Mouse (Mus musculus) hematopoietic stem cell, adult 5-6 weeks (primary cell): Measurements from ENCODE around the gene Cpa2. TPM values are rescaled to one million over a fixed set of nuclear protein-coding genes. Genes with fewer than 3 reads are reported as not detected.
A peak's percentile ranks its signal among the peaks of the same experiment; 100 is the strongest.

Source experiments
- ATAC-seq, 2 experiments: fragments of 125-278 bp in 1 of 2; replicated peaks in 1 of 2; 2 replicates each; pipeline ENCODE4 v1.8.0; 2016 to 2017; ENCODE audit warnings: inconsistent platforms in 2 of 2, mild to moderate bottlenecking in 2 of 2, moderate number of reproducible peaks in 2 of 2, low read depth in 1 of 2, moderate TSS enrichment in 1 of 2; ENCODE audit not compliant: low FRiP score in 2 of 2, poor library complexity in 2 of 2, severe bottlenecking in 2 of 2, insufficient read depth in 1 of 2, low TSS enrichment in 1 of 2
- total RNA-seq: library from RNA; stranded (forward); fragments of 172-1452, 232-1000 nt; gene quantifications from 2 replicates; pipeline ENCODE4 v1.2.3, GENCODE M21; 2017

The Cpa2 gene
- total RNA-seq, 1 experiment from 2014 or later = 0.20 TPM

- ATAC-seq = no peak
Observed at GRCm38 (mm10) chr6:30545689-30546088, 4.3 kb downstream of the Cpa2 start.

DNA sequence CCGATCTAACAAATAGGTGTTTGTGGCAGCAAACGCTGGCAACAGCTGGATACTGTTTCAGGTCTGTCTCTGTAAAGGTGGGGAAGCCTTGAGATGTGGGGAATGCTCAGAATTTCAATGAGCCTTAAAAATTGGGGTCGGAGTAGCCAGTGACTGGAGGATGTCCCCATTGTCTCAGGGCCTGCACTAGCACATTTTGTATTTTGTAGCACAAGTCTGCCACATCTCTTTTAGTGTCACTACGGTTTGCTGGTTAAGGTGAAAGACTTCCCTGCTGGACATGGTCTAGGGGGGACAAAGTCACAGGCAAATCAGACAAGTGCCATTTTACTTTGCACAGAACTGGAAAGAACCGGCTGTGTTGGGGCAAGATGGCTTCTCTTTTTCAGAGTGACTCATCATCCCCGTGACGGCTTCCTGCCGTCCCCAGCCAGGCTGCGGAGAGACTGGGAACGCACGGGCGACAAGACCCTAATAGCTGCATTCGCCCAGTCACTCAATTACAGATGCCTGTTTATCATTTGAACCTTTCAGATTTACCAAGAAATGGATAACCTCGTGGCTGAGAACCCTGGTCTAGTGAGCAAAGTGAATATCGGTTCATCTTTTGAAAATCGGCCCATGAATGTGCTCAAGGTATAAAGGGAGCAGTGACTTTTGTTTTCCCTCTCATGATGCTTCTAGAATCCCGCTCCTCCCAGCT, 5.3 kb downstream of the Cpa2 start:
- peak; percentile 78 to 83 for ATAC-seq

GRCm38 (mm10) chr6:30547274-30547645, 5.9 kb downstream of the Cpa2 start:
- ATAC-seq = no peak

DNA sequence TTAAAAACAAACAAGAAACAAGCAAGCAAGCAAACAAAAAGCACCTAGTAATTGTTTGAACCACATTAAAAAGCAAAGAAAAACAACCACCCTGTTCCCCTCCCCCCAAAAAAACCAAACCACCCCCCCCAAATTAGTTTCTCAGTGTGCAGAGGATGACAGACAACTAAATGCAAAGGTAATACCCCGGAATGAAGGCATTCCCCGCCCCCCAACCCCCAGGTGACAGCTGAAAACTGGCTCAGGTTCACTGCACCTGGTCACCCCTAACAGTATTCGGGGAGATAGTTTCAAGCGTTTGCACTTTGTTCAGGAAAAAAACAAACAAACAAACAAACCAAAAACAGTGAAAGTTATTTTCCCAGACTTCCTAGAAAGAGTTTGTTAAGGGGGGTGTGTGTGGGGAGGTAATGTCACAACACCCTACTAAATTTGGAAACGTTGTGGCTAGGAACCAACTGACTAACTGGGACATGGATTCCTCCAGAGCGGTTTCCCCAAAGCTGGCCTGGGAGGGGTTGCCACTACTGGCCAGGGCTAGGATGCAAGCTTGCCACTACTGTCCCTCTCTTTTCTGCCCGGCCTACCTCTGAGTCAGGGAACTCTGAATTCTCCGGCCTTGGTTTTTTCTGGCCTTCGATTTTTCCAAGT, 6.4 kb downstream of the Cpa2 start:
- no peak for ATAC-seq

DNA sequence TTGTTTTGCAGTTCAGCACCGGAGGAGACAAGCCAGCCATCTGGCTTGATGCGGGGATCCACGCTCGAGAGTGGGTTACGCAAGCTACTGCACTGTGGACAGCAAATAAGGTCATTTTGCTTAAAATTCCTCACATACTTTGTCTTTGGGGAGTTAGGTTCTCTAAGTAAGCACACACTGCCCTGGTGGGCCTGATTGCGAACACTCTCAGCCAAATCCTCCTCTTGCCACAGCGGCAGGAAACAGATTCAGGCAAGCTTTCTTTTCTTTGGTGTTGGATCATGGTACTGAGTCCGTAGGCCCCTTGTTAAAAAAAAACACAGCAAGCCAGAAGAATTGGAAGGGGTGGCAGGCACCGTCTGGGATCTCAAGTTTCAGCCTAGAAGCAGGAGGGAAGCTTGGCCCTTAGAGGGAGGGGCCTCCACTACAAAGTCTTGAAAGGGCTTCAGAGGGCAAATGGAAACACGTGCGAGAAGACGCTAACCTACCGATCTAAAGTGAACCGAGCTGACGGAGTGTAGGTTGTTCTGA, 7.9 kb downstream of the Cpa2 start:
- ATAC-seq = no peak

DNA sequence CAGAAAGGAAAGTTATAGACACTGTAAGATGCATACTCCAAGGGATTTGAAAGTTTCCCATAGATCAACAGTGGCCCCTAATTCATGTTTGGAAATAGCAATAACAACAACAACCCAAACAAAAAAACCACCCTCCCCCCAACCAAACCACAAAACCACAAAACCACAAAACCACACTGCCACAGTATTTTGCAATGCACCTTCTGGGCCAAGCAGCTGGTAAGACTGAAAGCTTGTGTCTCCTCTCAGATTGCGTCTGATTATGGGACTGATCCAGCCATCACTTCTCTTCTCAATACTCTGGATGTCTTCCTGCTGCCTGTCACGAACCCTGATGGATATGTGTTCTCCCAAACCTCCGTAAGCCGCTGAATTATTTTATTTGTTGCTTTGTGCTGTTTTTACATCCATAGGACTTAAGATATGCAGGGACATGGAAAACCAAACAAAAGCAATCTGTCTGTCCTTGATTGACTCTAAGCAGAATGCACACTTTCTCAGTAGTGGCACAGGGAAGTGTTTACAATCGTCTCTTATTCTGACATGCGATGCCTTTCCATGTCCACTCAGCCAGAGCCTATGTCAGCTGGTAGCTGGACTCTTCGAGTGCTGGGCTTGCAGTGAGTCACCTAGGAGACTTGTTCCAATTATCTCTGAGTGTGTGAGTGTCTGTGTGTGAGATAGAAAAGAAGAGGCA, 9.3 kb downstream of the Cpa2 start:
- ATAC-seq = no peak

DNA sequence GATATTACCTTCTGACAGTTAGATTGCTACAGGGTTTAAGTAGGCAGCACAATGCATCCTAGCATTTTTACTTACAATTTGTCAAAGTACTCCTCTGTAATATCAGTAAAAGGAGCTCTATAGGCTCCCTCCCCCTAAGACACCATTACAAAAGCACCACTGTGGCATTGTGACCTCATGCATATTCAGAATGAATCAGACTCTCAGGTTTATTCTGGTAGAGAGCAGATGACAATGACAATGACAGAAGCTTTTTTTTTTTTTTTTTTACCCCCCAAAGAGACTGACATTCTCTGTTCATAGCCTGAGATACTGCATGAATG, 9.8 kb downstream of the Cpa2 start:
- no peak for ATAC-seq

GRCm38 (mm10) chr6:30551644-30552580, 10.5 kb downstream of the Cpa2 start:
- no peak for ATAC-seq

GRCm38 (mm10) chr6:30552628-30553027, 11.2 kb downstream of the Cpa2 start:
- ATAC-seq = no peak

GRCm38 (mm10) chr6:30553381-30554010, 12.1 kb downstream of the Cpa2 start:
- no peak for ATAC-seq

DNA sequence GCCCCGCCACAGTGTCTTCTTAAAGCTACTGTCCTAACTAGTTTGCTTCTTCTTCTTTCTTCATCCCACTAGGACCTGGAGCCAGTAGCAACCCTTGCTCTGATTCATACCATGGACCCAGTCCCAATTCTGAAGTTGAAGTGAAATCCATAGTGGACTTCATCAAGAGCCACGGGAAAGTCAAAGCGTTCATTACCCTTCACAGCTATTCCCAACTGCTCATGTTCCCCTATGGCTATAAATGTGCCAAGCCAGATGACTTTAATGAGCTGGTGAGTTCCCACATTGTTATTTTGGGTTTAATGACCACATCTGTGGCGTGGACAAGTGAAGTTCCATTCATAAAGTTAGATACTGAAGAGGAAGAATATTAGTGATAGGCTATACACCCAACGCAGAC, 12.7 kb downstream of the Cpa2 start:
- ATAC-seq = no peak

DNA sequence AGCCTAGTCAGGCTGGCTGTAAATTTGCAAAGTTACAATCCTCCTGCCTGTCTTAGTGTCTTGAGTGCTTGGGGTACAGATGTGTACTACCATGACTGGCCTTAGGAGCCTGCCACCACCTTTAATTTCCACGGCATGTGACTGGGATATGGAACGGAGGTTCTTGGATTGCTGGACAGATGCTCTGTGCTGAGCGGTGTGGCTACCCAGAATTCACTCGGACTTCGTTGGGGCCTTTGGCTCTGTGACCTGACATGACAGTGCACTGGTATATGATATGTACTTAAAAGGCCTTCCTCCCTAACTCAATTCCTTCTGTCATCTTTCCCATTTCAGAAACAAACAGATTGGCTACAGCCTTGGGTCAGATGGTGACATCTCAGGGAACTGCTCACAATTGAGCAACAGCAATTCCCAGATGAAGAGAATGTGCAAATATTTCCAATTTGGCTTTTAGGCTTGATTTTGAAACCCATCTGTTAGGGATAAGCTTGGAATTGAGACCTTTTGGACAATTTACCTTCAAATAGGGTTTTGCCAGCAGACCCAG, 13.3 kb downstream of the Cpa2 start:
- no peak for ATAC-seq

GRCm38 (mm10) chr6:30556080-30556479, 14.7 kb downstream of the Cpa2 start:
- ATAC-seq = no peak

GRCm38 (mm10) chr6:30559726-30560125, 18.3 kb downstream of the Cpa2 start:
- no peak for ATAC-seq

DNA sequence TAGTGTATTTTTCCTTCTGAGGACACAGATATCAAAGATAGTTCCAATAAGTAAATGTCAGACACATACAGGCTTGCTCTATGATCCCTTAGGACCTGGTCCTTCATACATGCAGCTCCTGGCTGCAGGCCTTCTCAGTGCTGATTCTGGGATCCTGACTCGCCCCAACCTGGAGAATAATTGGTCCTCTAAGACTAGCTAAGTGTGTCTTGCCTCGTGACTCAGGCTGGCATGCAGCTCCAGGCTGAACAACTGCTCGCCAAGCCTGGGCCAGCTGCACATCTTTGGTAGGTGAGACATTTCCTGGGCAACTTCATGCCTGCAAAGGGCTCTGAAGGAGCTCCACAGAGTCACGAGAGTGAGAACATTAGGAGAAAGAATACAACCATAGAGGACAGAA, 20.8 kb downstream of the Cpa2 start:
- no peak for ATAC-seq

DNA sequence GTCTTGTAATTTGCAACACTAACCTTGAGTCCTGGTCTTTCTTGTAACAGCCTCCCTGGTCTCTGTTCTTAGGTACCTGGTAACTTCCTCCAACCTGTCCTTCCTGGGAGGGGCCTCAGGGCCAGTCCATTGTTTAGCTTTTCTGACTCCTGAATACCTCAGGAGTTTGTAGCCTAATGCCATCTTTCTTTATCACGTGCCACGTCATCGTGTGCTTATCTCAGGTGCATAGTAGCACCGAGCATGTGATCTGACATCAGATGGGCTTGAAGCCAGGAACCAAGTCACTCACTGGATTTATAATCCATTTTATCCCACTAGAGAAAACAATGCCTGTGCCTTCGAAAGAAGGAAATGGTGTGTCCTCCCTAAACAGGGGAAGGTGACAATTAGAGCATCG, 22.2 kb downstream of the Cpa2 start:
- no peak for ATAC-seq

DNA sequence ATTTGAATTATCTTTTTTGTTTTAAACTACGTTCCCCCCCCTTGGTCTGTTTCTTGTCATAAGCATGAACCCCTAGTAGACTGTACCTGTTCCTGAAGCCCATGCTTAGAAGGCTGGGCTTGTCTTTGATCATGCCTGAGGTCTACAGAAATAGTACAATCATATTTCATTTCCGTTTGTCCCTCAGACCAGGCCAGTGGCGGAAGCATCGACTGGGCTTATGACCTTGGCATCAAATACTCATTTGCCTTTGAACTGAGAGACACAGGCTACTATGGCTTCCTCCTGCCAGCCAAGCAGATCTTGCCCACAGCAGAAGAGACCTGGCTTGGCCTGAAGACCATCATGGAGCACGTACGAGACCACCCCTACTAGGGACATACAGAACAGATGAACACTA, 22.7 kb downstream of the Cpa2 start:
- ATAC-seq = no peak
